Mouse (Mus musculus): Measurements from ENCODE around the gene Rheb. TPM values are rescaled to one million over a fixed set of nuclear protein-coding genes. Genes with fewer than 3 reads are reported as not detected.

The Rheb gene
- polyA plus RNA-seq, 1 experiment from 2014 or later = 189 TPM

DNA sequence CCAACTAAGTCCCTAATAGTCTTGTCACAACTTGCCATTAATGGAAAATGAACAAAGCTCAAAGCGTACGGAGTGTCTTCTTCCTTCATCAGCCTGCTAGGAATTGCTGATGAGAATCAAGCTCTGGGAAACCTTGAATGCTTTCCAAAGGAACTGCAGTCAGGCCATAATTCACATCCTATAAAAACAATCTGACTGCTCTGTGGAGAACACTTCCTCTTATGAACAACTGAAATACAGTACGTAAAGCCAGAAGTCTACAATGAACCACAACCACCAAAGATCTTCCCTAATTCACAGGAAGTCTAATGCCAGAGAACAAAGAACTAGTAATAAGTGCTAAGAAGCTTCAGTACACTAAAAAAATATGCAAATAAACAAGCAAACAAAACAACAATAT is 28.5 kb downstream of the Rheb start:
- 96% methylated on average over 3 of the region's 3 CpGs for WGBS
- no peaks in the 10 kb centered on the region for H3K9me3 ChIP-seq
- H3K27ac ChIP-seq (replicated peaks) = no peak overlapping the region
- H3K36me3 ChIP-seq = peaks cover 59% of the 10 kb centered on the region
- H3K4me2 ChIP-seq (replicated peaks) = no peak overlapping the region
- H3K4me1 ChIP-seq = no peaks in the 10 kb centered on the region
- no peaks in the 10 kb centered on the region for H3K27me3 ChIP-seq
- no peak overlapping the region for H3K4me3 ChIP-seq
- no peak for ATAC-seq (ENCODE audit: low FRiP score, low read depth)
- no peak overlapping the region for H3K9ac ChIP-seq (replicated peaks)

DNA sequence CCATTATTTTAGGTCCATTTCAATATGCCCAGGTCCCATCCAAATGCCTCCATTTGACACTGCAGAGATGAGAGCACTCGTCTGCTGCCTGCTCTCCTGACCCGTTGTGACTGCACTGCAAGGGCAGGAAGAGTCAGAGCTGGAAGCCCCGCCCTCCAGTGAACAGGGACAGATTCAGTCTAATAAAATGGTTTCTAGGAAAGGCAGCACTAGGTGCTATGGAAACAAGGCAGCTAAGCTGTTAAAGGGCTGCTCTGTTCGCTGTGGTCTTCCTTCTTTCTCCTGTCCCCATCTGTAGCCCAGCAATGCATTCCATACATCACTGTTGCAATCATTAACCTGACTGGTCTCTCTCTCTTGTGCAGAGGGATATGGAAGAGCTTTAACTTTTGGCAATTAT is 29.4 kb downstream of the Rheb start:
- H3K27ac ChIP-seq (replicated peaks) = no peak overlapping the region
- H3K4me2 ChIP-seq (replicated peaks) = no peak overlapping the region
- no peaks in the 10 kb centered on the region for H3K4me1 ChIP-seq
- H3K27me3 ChIP-seq = no peaks in the 10 kb centered on the region
- no peaks in the 10 kb centered on the region for H3K9me3 ChIP-seq
- 83% methylated on average over 4 of the region's 4 CpGs for WGBS
- no peak overlapping the region for H3K4me3 ChIP-seq
- no peak overlapping the region for H3K9ac ChIP-seq (replicated peaks)
- H3K36me3 ChIP-seq = peaks cover 66% of the 10 kb centered on the region
- ATAC-seq (ENCODE audit: low FRiP score, low read depth) = no peak

DNA sequence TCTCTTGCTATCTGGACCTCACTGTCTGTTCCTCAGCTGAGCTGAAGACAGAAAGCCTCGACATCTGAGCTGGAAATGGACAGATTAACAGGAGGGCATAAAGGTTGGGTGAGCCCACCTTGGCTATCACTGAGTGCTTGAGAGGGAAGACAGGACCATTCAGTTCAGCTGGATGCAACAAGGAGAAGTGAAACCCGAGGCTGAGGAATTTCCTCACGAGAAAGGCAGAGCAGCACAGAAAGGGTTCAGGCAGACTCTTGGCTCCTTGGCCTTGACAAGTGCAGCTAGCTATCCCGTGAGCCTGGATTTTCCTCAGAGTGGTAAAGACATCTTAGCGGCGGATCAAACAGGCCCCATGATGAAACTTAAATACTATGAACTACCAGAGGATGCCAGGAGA is 37.2 kb downstream of the Rheb start:
- Histone ChIP-seq H3K27ac (replicated peaks) (no peak overlapping the region), H3K36me3 (peaks cover 65% of the 10 kb centered on the region), H3K9ac (replicated peaks) (no peak overlapping the region), H3K27me3 (no peaks in the 10 kb centered on the region), H3K4me1 (no peaks in the 10 kb centered on the region), H3K9me3 (no peaks in the 10 kb centered on the region), H3K4me3 (no peak overlapping the region), H3K4me2 (replicated peaks) (no peak overlapping the region)
- 74% methylated on average over 6 of the region's 6 CpGs for WGBS
- ATAC-seq (ENCODE audit: low FRiP score, low read depth) = no peak

DNA sequence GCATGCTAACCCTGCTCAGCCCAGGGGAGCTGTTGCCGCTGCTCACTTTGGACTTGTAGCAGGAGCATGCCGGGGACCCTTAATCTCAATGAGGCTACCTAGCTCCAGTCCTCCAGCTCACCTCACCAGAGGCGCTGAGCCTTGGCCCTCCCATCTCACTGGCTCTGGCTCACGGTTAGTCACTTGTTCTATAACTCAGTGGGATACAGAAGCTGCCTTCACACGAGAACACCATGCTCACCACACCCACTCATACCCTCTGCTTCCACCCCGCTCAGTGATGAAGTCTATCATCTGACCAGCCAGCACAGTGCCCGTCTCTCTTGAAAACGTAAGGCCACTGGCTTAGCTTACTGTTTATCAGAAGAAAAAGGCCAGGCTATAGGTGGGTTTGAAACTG is 37.8 kb downstream of the Rheb start:
- Histone ChIP-seq H3K4me2 (replicated peaks) (no peak overlapping the region), H3K36me3 (peaks cover 64% of the 10 kb centered on the region), H3K9me3 (no peaks in the 10 kb centered on the region), H3K4me1 (no peaks in the 10 kb centered on the region), H3K27ac (replicated peaks) (no peak overlapping the region), H3K27me3 (no peaks in the 10 kb centered on the region), H3K4me3 (no peak overlapping the region), H3K9ac (replicated peaks) (no peak overlapping the region)
- 91% methylated on average over 8 of the region's 8 CpGs for WGBS
- ATAC-seq (ENCODE audit: low FRiP score, low read depth) = no peak

DNA sequence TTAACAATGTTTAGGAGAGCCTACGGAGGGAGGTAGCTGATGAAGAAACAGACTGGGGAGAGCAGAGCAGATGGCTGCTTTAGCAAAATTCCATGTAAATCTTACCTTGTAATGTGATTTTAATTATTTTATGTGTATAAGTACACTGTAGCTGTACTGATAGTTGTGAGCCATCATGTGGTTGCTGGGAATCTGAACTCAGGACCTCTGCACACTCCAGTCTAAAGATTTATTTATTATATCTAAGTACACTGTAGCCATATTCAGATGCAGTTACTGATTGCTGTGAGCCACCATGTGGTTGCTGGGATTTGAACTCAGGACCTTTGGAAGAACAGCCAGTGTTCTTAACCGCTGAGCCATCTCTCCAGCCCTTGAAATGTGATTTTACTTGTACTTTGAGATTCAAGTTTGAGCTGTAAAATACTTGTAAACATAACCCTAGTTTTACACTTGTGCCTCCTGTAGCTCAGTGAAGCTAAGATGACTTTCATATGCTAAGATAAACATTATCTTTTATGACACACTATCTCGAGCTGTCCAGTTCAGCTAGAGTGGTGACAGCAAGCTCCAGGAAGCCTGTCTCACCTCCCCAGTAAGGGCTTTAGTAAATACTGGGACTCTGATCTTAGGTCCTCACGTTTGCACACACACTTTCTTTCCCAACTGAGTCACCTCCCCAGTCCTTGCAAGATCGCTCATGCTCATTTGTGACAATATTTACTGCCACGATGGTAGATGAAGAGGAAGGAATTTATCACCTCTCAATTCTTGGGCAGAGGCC is 40.4 kb downstream of the Rheb start:
- Histone ChIP-seq H3K27ac (replicated peaks) (no peak overlapping the region; the same call in 1 of the 2 replicates), H3K27me3 (no peaks in the 10 kb centered on the region), H3K4me2 (replicated peaks) (no peak overlapping the region), H3K9me3 (no peaks in the 10 kb centered on the region), H3K36me3 (peaks cover 43% of the 10 kb centered on the region), H3K9ac (replicated peaks) (no peak overlapping the region), H3K4me3 (no peak overlapping the region), H3K4me1 (no peaks in the 10 kb centered on the region)
- ATAC-seq (ENCODE audit: low FRiP score, low read depth) = no peak
- WGBS = 85% methylated on average over 6 of the region's 6 CpGs

DNA sequence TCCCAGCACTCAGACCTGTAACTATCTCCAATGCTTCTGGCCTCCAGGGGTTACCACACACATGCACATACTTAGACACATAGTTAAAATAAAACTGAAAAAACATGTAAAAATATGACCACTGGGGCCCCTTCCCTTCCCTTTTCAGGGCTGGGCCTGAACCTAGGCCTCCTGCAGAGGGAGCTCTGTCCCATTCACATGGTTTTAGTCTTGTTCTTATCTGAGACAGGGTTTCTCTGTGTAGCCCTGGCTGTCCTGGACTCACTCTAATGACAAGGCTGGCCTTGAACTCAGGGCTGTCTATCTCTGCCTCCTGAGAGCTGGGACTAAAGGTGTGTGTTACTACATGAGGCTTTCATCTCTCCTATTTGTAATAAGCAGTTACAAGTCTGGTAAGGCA is 42.0 kb downstream of the Rheb start:
- Histone ChIP-seq H3K36me3 (peaks cover 27% of the 10 kb centered on the region), H3K4me3 (no peak overlapping the region)
- ATAC-seq (ENCODE audit: low FRiP score, low read depth) = no peak

DNA sequence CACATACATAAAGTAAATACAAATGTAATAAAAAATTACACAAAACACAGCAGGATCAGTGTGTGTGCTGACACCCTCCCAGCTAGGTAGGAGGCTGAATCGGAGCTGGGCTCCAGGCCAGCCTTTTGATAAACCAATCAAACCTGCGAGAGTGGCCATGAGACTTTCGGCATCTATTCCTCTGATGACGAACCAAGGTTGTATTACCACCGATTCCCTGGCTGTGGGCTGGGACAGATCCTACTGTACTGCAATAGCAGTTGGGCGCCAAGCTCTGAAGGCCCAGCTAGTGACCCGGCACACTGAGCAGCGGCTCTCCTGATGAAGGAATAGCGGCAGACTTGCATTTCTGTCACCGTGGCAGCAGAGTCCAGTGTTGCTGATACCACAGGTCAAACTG is 43.8 kb downstream of the Rheb start:
- no peaks in the 10 kb centered on the region for H3K9me3 ChIP-seq
- H3K4me2 ChIP-seq (replicated peaks) = no peak overlapping the region
- H3K4me3 ChIP-seq = no peak overlapping the region
- peaks cover 11% of the 10 kb centered on the region for H3K36me3 ChIP-seq
- H3K9ac ChIP-seq (replicated peaks) = no peak overlapping the region
- ATAC-seq (ENCODE audit: low FRiP score, low read depth) = no peak
- no peaks in the 10 kb centered on the region for H3K27me3 ChIP-seq
- no peak overlapping the region for H3K27ac ChIP-seq (replicated peaks)
- no peaks in the 10 kb centered on the region for H3K4me1 ChIP-seq
- 85% methylated on average over 10 of the region's 10 CpGs for WGBS

More for the DNA sequence above, 42.0 kb downstream of the Rheb start:
- no peak overlapping the region for H3K9ac ChIP-seq (replicated peaks)
- no peaks in the 10 kb centered on the region for H3K27me3 ChIP-seq
- H3K4me1 ChIP-seq = no peaks in the 10 kb centered on the region
- no peaks in the 10 kb centered on the region for H3K9me3 ChIP-seq
- H3K4me2 ChIP-seq (replicated peaks) = no peak overlapping the region
- no peak overlapping the region for H3K27ac ChIP-seq (replicated peaks)

DNA sequence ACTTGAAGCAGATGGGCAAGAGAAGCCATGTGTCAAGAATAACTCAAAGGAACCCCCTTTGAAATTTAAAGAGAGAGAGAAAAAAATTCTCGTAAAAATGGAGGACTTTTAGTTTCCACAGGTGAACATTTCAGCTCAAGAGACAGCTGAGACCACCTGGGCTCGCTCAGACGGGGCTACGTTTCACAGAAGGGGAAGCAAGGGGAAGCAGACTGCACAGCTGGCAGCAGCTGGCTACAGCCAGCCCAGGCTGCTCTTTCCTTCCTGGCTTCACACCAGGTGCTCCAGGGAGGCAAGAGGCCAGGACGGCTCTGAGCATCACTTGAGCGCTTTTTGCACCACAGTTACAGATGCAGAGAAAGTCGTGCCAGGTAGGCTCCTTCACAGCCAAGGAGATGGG is 44.6 kb downstream of the Rheb start:
- no peaks in the 10 kb centered on the region for H3K4me1 ChIP-seq
- no peak overlapping the region for H3K4me3 ChIP-seq
- H3K27ac ChIP-seq (replicated peaks) = no peak overlapping the region
- ATAC-seq (ENCODE audit: low FRiP score, low read depth) = no peak
- no peak overlapping the region for H3K9ac ChIP-seq (replicated peaks)
- peaks cover 5% of the 10 kb centered on the region for H3K36me3 ChIP-seq
- H3K27me3 ChIP-seq = no peaks in the 10 kb centered on the region
- H3K4me2 ChIP-seq (replicated peaks) = no peak overlapping the region
- no peaks in the 10 kb centered on the region for H3K9me3 ChIP-seq
- WGBS = 68% methylated on average over 7 of the region's 7 CpGs

DNA sequence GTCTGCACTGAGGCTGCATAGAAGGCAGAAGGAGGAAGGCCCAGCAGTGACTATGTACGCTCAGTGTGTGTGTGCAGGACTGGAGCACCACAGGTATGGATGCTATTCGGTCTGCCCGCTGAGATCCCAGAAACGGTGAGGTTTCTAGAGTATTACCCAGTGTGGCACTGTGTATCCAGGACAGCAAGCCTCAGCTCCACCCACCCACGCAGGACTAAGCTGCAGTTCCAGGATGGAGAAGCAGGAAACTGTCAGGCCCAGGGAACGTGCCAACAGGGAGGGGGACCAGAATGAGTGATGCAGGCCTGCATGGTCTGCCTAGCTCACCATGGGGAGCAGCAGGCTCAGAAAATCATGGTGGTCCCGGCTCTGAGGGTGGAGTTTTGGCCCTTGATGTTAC is 49.5 kb downstream of the Rheb start:
- Histone ChIP-seq H3K27me3 (no peaks in the 10 kb centered on the region), H3K9ac (replicated peaks) (no peak overlapping the region), H3K9me3 (no peaks in the 10 kb centered on the region), H3K36me3 (no peaks in the 10 kb centered on the region), H3K4me3 (no peak overlapping the region), H3K4me2 (replicated peaks) (no peak overlapping the region), H3K4me1 (no peaks in the 10 kb centered on the region), H3K27ac (replicated peaks) (no peak overlapping the region)
- 74% methylated on average over 7 of the region's 7 CpGs for WGBS
- ATAC-seq (ENCODE audit: low FRiP score, low read depth) = no peak

DNA sequence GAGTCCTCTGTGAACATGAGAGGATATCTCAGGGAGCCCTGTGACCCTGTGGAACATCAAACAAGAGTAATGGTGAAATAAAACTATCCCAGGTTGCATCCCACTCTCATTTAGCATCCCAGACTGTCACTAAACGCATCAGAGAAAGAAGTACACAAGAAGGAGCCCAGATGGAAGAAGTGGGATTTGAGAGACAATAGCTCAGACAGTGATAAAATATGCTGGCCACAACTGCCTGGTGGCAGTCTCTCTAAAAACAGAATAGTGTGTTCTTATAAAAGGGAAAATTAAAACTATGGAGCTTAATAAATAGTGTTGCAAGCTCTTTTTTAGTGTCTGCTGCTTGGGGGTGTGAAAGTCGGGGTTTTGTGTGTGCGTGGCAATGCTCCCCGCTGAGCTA is 59.5 kb downstream of the Rheb start:
- H3K9me3 ChIP-seq = no peaks in the 10 kb centered on the region
- 74% methylated on average over 4 of the region's 4 CpGs for WGBS
- no peak overlapping the region for H3K9ac ChIP-seq (replicated peaks)
- H3K4me3 ChIP-seq = no peak overlapping the region
- no peaks in the 10 kb centered on the region for H3K36me3 ChIP-seq
- no peak overlapping the region for H3K4me2 ChIP-seq (replicated peaks)
- peaks cover 18% of the 10 kb centered on the region for H3K27me3 ChIP-seq
- H3K4me1 ChIP-seq = peaks cover 6% of the 10 kb centered on the region
- no peak for ATAC-seq (ENCODE audit: low FRiP score, low read depth)
- H3K27ac ChIP-seq (replicated peaks) = no peak overlapping the region

DNA sequence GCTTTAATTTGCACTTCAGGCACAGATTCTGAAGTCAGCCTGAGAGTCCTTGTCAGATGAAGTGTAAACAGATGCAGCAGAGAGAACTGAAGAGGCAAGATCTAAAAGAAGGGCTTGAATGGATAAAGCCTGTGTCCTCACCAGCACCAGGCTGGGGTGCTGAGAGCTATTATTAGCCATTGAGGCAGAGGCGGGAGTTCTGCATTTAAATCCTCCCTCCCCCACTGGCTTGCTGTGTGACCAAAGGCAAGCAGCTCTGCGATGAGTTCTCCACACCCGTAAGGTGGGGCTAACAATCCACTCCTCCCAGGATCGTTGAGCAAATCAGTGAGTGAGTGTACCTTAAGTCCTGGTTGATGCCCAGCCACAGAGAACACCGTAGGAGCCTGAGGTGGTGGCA is 61.4 kb downstream of the Rheb start:
- no peaks in the 10 kb centered on the region for H3K9me3 ChIP-seq
- H3K9ac ChIP-seq (replicated peaks) = no peak overlapping the region
- H3K4me3 ChIP-seq = no peak overlapping the region
- H3K36me3 ChIP-seq = no peaks in the 10 kb centered on the region
- peaks cover 19% of the 10 kb centered on the region for H3K27me3 ChIP-seq
- no peak overlapping the region for H3K4me2 ChIP-seq (replicated peaks)
- 17% methylated on average over 5 of the region's 5 CpGs for WGBS
- no peak for ATAC-seq (ENCODE audit: low FRiP score, low read depth)
- no peak overlapping the region for H3K27ac ChIP-seq (replicated peaks)
- peaks cover 6% of the 10 kb centered on the region for H3K4me1 ChIP-seq

DNA sequence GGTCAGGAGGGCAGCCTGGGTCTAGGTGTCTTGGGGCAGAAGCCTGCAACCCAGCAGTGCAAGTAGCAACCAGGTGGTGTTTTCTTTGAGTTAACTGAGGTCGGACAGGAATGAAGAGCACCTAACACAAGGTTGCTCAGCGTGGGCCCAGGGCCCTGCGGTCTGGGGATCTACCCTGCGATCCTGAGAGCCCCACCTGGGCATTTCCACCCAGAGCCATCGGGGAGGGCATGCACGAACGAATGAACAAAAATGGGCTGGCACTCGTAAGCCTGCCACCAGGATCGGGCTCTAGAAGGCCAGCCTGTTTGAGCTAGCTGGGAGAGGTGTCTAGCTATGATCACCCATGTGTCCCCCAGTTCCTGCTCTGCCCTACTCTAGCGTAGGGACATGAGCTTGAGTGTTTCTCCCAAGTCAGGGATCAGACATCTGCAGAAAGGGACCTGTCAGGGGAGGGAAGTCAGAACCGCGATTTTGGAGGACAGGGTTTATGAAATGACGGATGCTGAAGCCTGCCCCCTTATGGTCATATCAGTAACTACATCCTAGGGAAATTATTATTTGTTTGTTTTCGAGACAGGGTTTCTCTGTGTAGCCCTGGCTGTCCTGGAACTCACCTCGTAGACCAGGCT is 62.4 kb downstream of the Rheb start:
- Histone ChIP-seq H3K9ac (replicated peaks) (no peak overlapping the region), H3K4me3 (no peak overlapping the region), H3K4me2 (replicated peaks) (no peak overlapping the region), H3K36me3 (no peaks in the 10 kb centered on the region), H3K4me1 (peaks cover 6% of the 10 kb centered on the region), H3K9me3 (no peaks in the 10 kb centered on the region), H3K27ac (replicated peaks) (no peak overlapping the region), H3K27me3 (peaks cover 19% of the 10 kb centered on the region)
- 46% methylated on average over 15 of the region's 15 CpGs for WGBS
- no peak for ATAC-seq (ENCODE audit: low FRiP score, low read depth)

DNA sequence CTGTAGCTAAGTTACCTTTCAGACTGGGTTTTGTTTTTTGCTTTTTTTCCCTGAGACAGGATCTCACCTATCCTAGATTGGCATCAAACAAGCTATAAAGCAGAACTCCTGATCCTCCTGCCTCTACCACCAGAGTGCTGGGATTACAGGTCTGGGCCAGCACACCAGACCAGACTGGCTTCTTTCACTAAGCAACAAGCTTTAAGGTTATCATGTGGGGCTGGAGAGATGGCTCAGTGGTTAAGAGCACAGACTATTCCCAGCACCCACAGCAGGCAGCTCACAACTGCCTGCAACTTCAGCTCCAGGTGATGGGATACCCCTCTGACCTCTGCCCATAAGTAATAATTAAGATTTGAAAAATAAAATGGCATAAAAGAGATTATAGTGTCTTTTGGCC is 63.1 kb downstream of the Rheb start:
- H3K9ac ChIP-seq (replicated peaks) = no peak overlapping the region
- H3K27me3 ChIP-seq = peaks cover 19% of the 10 kb centered on the region
- H3K4me1 ChIP-seq = peaks cover 6% of the 10 kb centered on the region
- H3K9me3 ChIP-seq = no peaks in the 10 kb centered on the region
- no peak for ATAC-seq (ENCODE audit: low FRiP score, low read depth)
- no peak overlapping the region for H3K4me3 ChIP-seq
- H3K36me3 ChIP-seq = no peaks in the 10 kb centered on the region
- H3K4me2 ChIP-seq (replicated peaks) = no peak overlapping the region
- H3K27ac ChIP-seq (replicated peaks) = no peak overlapping the region

All from midbrain, embryonic 12.5 days (tissue).